Mouse (Mus musculus) MEL (cell line): ENCODE measurements around the gene Ezh1. TPM values are rescaled to one million over a fixed set of nuclear protein-coding genes. Genes with fewer than 3 reads are reported as not detected.

Source experiments
- DNase-seq: peaks from one replicate; pipeline ENCODE4 v3.0.0; 2011; ENCODE audit warnings: low read depth, low spot score
- H3K27ac ChIP-seq: 2 replicates; pipeline ENCODE4 v1.5.1; 2012; ENCODE audit warnings: low read depth, mild to moderate bottlenecking, control low read depth, low read length, moderate library complexity; ENCODE audit not compliant: control insufficient read depth
- H3K27me3 ChIP-seq, 2 experiments: fragments of 150-350 bp in 1 of 2; sonication (generic) in 1 of 2; 2 replicates each; pipeline ENCODE4 v1.6.1; 2012; ENCODE audit warnings: low read length in 2 of 2, mild to moderate bottlenecking in 2 of 2, improper control_type of control experiment in 1 of 2, moderate library complexity in 1 of 2; ENCODE audit not compliant: insufficient read depth in 2 of 2, control insufficient read depth in 1 of 2
- H3K36me3 ChIP-seq, 2 experiments: 2 replicates each; pipeline ENCODE4 v1.6.1; 2012 to 2014; ENCODE audit warnings: low read length in 2 of 2, improper control_type of control experiment in 1 of 2, inconsistent platforms in 1 of 2, mild to moderate bottlenecking in 1 of 2; ENCODE audit not compliant: insufficient read depth in 2 of 2, control insufficient read depth in 1 of 2
- H3K4me1 ChIP-seq, 2 experiments: fragments of 150-350 bp in 1 of 2; sonication (generic) in 1 of 2; 2 replicates each; pipeline ENCODE4 v1.6.1; 2012; ENCODE audit warnings: low read length in 2 of 2, improper control_type of control experiment in 1 of 2, mild to moderate bottlenecking in 1 of 2; ENCODE audit not compliant: insufficient read depth in 2 of 2, control insufficient read depth in 1 of 2
- H3K4me3 ChIP-seq, 2 experiments: fragments of 150-350 bp in 1 of 2; sonication (generic) in 1 of 2; 2 replicates each; pipeline ENCODE4 v1.5.1; 2012; ENCODE audit warnings: low read depth in 2 of 2, low read length in 2 of 2, mild to moderate bottlenecking in 2 of 2, moderate library complexity in 2 of 2, control low read depth in 1 of 2, improper control_type of control experiment in 1 of 2; ENCODE audit not compliant: control insufficient read depth in 1 of 2, insufficient read depth in 1 of 2
- H3K79me2 ChIP-seq: 2 replicates; pipeline ENCODE4 v1.6.1; 2012; ENCODE audit warnings: mild to moderate bottlenecking, low read length, moderate library complexity; ENCODE audit not compliant: control insufficient read depth, poor library complexity, insufficient read depth
- H3K9ac ChIP-seq: 2 replicates; pipeline ENCODE4 v1.6.1; 2012; ENCODE audit warnings: low read depth, mild to moderate bottlenecking, control low read depth, low read length, moderate library complexity; ENCODE audit not compliant: control insufficient read depth, poor library complexity, severe bottlenecking
- H3K9me3 ChIP-seq: fragments of 150-350 bp; sonication (generic); replicated peaks from 2 replicates; pipeline ENCODE4 v1.6.1; 2012; ENCODE audit warnings: mild to moderate bottlenecking, low read length, improper control_type of control experiment, moderate library complexity; ENCODE audit not compliant: insufficient read depth
- CHD1 ChIP-seq: IDR thresholded peaks from 2 replicates; pipeline ENCODE4 v1.6.1; 2012; ENCODE audit warnings: low read depth, mild to moderate bottlenecking, inconsistent platforms, low read length, improper control_type of control experiment
- CHD2 ChIP-seq: IDR thresholded peaks from 2 replicates; pipeline ENCODE4 v1.6.1; 2011; ENCODE audit warnings: low read length, improper control_type of control experiment
- CTCF ChIP-seq, 3 experiments: IDR thresholded peaks in 2 of 3; conservative IDR thresholded peaks in 1 of 3; 2 replicates each; pipeline ENCODE4 v1.5.1; 2011 to 2012; ENCODE audit warnings: low read length in 3 of 3, low read depth in 2 of 3, mild to moderate bottlenecking in 2 of 3, improper control_type of control experiment in 1 of 3, inconsistent platforms in 1 of 3, mixed read lengths in 1 of 3, moderate library complexity in 1 of 3; ENCODE audit not compliant: control insufficient read depth in 1 of 3, insufficient read depth in 1 of 3, poor library complexity in 1 of 3, severe bottlenecking in 1 of 3
- GATA1 ChIP-seq: IDR thresholded peaks from 2 replicates; pipeline ENCODE4 v1.6.1; 2011; ENCODE audit warnings: low read depth, low read length, improper control_type of control experiment
- HCFC1 ChIP-seq: IDR thresholded peaks from 2 replicates; pipeline ENCODE4 v1.6.1; 2012; ENCODE audit warnings: low read depth, mild to moderate bottlenecking, inconsistent platforms, low read length, improper control_type of control experiment, moderate library complexity
- KAT2A ChIP-seq: conservative IDR thresholded peaks from 2 replicates; pipeline ENCODE4 v1.6.1; 2012; ENCODE audit warnings: low read depth, low read length, improper control_type of control experiment, inconsistent platforms
- MXI1 ChIP-seq: IDR thresholded peaks from 2 replicates; pipeline ENCODE4 v1.6.1; 2011; ENCODE audit warnings: mild to moderate bottlenecking, low read depth, low read length, improper control_type of control experiment
- POLR2A ChIP-seq, 2 experiments: IDR thresholded peaks; 2 replicates each; pipeline ENCODE4 v1.6.1; 2011 to 2012; ENCODE audit warnings: low read length in 2 of 2, mild to moderate bottlenecking in 2 of 2, control low read depth in 1 of 2, improper control_type of control experiment in 1 of 2, low read depth in 1 of 2, moderate library complexity in 1 of 2; ENCODE audit not compliant: control insufficient read depth in 1 of 2, insufficient read depth in 1 of 2, poor library complexity in 1 of 2
- RCOR1 ChIP-seq: IDR thresholded peaks from 2 replicates; pipeline ENCODE4 v1.6.1; 2012; ENCODE audit warnings: low read depth, mild to moderate bottlenecking, inconsistent platforms, low read length, improper control_type of control experiment
- SMC3 ChIP-seq: IDR thresholded peaks from 2 replicates; pipeline ENCODE4 v1.6.1; 2011; ENCODE audit warnings: low read depth, low read length, improper control_type of control experiment
- TCF12 ChIP-seq: IDR thresholded peaks from 2 replicates; pipeline ENCODE4 v1.6.1; 2014; ENCODE audit warnings: low read depth, mild to moderate bottlenecking, inconsistent platforms, low read length, improper control_type of control experiment, moderate library complexity
- polyA plus RNA-seq, 2 experiments: library from polyadenylated mRNA; stranded (reverse) in 1 of 2; unstranded in 1 of 2; fragments of >175 nt in 1 of 2; fragments of >200 nt in 1 of 2; gene quantifications; 2 replicates each; pipeline versions ENCODE4 v1.2.1 to v1.2.4; 2012; ENCODE audit warnings: low replicate concordance in 2 of 2, low read depth in 1 of 2; ENCODE audit not compliant: insufficient read length in 2 of 2, insufficient read depth in 1 of 2, missing spikeins in 1 of 2
- total RNA-seq: library from RNA; depleted of rRNA; stranded (reverse); fragments of 300-350 nt; gene quantifications from 2 replicates; pipeline ENCODE4 v1.2.3, GENCODE M21; 2012

The Ezh1 gene
- total and polyA plus RNA-seq, 3 experiments, result 5.0 to 8.4 TPM; not detected in 1

- Histone ChIP-seq H3K4me3 (no peak within 1 kb of the TSS), H3K9me3 (no peaks in the 10 kb centered on the region), H3K27me3 (peaks cover 0 to 4% of the 10 kb centered on the region in 2 experiments; a peak in 1 of 4 replicates), H3K36me3 (peaks cover 0 to 6% of the 10 kb centered on the region in 2 experiments; a peak in 2 of 4 replicates), H3K9ac (no peak within 1 kb of the TSS), H3K27ac (no peak within 1 kb of the TSS), H3K79me2 (no peaks in the 10 kb centered on the region; the same call in 1 of the 2 replicates), H3K4me1 (peaks cover 0 to 17% of the 10 kb centered on the region in 2 experiments; a peak in 2 of 4 replicates)
- no peak for DNase-seq
- TF ChIP-seq CTCF (IDR thresholded peaks at IDR 0.05 in 2 of 3, conservative IDR thresholded peaks at IDR 0.05 in 1 of 3; ENCODE audit: control insufficient read depth in 1 of 3, insufficient read depth in 1 of 3, low read depth in 2 of 3, low read length in 3 of 3, poor library complexity in 1 of 3, severe bottlenecking in 1 of 3), result peak in 2 of 3 experiments; percentile 2 to 31; a peak in 2 of 6 replicates
- no peak for TF ChIP-seq MXI1
- peak; percentile 31 for TF ChIP-seq SMC3
- 0 out of 2 replicates have a peak, but pooled peaks have one; percentile 37 for TF ChIP-seq RCOR1
- no peak for TF ChIP-seq KAT2A
Observed at GRCm38 (mm10) chr11:101174851-101175628, 51.2 kb downstream of the Ezh1 start, which contains the start of gene Ccr10. Gene Ccr10, minus strand, starts transcription at chr11:101175443.

GRCm38 (mm10) chr11:101174389-101174745, 51.9 kb downstream of the Ezh1 start:
- peaks cover 0 to 4% of the 10 kb centered on the region in 2 experiments; a peak in 2 of 4 replicates for H3K27me3 ChIP-seq
- no peak for DNase-seq
- no peaks in the 10 kb centered on the region; the same call in 1 of the 2 replicates for H3K79me2 ChIP-seq
- peaks cover 0 to 6% of the 10 kb centered on the region in 2 experiments; a peak in 2 of 4 replicates for H3K36me3 ChIP-seq
- H3K4me1 ChIP-seq, result peaks cover 0 to 19% of the 10 kb centered on the region in 2 experiments; a peak in 2 of 4 replicates
- no peak for TF ChIP-seq CHD2
- TF ChIP-seq TCF12, result no peak
- no peak for TF ChIP-seq GATA1
- TF ChIP-seq CHD1, result no peak
- no peak for TF ChIP-seq HCFC1
- no peak for TF ChIP-seq POLR2A (IDR thresholded peaks at IDR 0.05; ENCODE audit: control insufficient read depth in 1 of 2, insufficient read depth in 1 of 2, low read depth in 1 of 2, low read length in 2 of 2, poor library complexity in 1 of 2)
- no peak for TF ChIP-seq SMC3
- H3K9me3 ChIP-seq, result no peaks in the 10 kb centered on the region
- no peak overlapping the region for H3K27ac ChIP-seq
- H3K9ac ChIP-seq, result no peak overlapping the region
- no peak overlapping the region for H3K4me3 ChIP-seq
